Mouse (Mus musculus): ENCODE data around the gene Sh3gl1.

GRCm38 (mm10) chr17:55986030-55986961, 50.1 kb downstream of the Sh3gl1 start, which contains the start of gene Fsd1:
- TF ChIP-seq CTCF (IDR thresholded peaks at IDR 0.05; ENCODE audit: extremely low read depth, insufficient read length, insufficient replicate concordance, low read depth, low read length) (no peak), POLR2A (IDR thresholded peaks at IDR 0.05; ENCODE audit: low read depth, low read length) (no peak)

Data from small intestine, adult 2 months (tissue).